Mouse (Mus musculus) thymus, adult 2 months (tissue): ENCODE measurements around the gene Usp5.

ENCODE experiments used
- CTCF ChIP-seq: fragments of 200-500 bp; IDR thresholded peaks from 2 replicates; pipeline ENCODE4 v1.5.1; 2012; ENCODE audit warnings: mild to moderate bottlenecking, control low read depth, low read length, moderate library complexity, borderline replicate concordance; ENCODE audit not compliant: control insufficient read depth, poor library complexity, insufficient read depth; ENCODE audit errors: extremely low read depth
- POLR2A ChIP-seq: fragments of 200-500 bp; IDR thresholded peaks from 2 replicates; pipeline ENCODE4 v1.6.1; 2012; ENCODE audit warnings: mild to moderate bottlenecking, low read length, control low read depth, moderate library complexity; ENCODE audit not compliant: control insufficient read depth, poor library complexity, insufficient read depth; ENCODE audit errors: extremely low read depth

- TF ChIP-seq CTCF (no peak), POLR2A (no peak)
Observed at GRCm38 (mm10) chr6:124817563-124817962, 11.7 kb downstream of the Usp5 start.
